Mouse (Mus musculus) neural tube, embryonic 15.5 days (tissue): ENCODE results near the gene Ltbp3. TPM values are rescaled to one million over a fixed set of nuclear protein-coding genes. Genes with fewer than 3 reads are reported as not detected.

Source experiments
- ATAC-seq: fragments of 200-750 bp; cut with Nextera tagmentation; 2 replicates; pipeline ENCODE4 v1.8.0; 2017; ENCODE audit warnings: mild to moderate bottlenecking, moderate TSS enrichment, moderate library complexity; ENCODE audit not compliant: low FRiP score
- H3K27ac ChIP-seq: fragments of 300-500 bp; sonication (generic); replicated peaks from 2 replicates; pipeline ENCODE4 v1.5.1; 2015; ENCODE audit warnings: mild to moderate bottlenecking, inconsistent platforms
- H3K27me3 ChIP-seq: fragments of 300-500 bp; sonication (generic); replicated peaks from 2 replicates; pipeline ENCODE4 v1.6.1; 2015; ENCODE audit warnings: inconsistent platforms
- H3K36me3 ChIP-seq: fragments of 300-500 bp; sonication (generic); 2 replicates; pipeline ENCODE4 v1.6.1; 2015; ENCODE audit warnings: inconsistent platforms
- H3K4me1 ChIP-seq: fragments of 300-500 bp; sonication (generic); 2 replicates; pipeline ENCODE4 v1.6.1; 2015; ENCODE audit warnings: inconsistent platforms
- H3K4me2 ChIP-seq: fragments of 300-500 bp; sonication (generic); 2 replicates; pipeline ENCODE4 v1.6.1; 2015; ENCODE audit warnings: inconsistent platforms, mild to moderate bottlenecking, moderate library complexity
- H3K4me3 ChIP-seq: fragments of 300-500 bp; sonication (generic); replicated peaks from 2 replicates; pipeline ENCODE4 v1.5.1; 2015; ENCODE audit warnings: mild to moderate bottlenecking, inconsistent platforms
- H3K9ac ChIP-seq: fragments of 300-500 bp; sonication (generic); replicated peaks from 2 replicates; pipeline ENCODE4 v1.6.1; 2015; ENCODE audit warnings: mild to moderate bottlenecking, inconsistent platforms
- H3K9me3 ChIP-seq: fragments of 300-500 bp; sonication (generic); replicated peaks from 2 replicates; pipeline ENCODE4 v1.6.1; 2016; ENCODE audit warnings: inconsistent platforms
- WGBS: fragments of 180-500 bp; shearing (Covaris S2); methylation state at CpG from one replicate; pipeline ENCODE4 v1.1.7; 2015; ENCODE audit warnings: mixed read lengths; 5-methylcytosine and 5-hydroxymethylcytosine counted together
- polyA plus RNA-seq: library from polyadenylated mRNA; unstranded; fragments of >200 nt; fragmentation: Nextera tagmentation; extraction: Ambion mirVana; gene quantifications from 2 replicates; pipeline ENCODE4 v1.2.1, GENCODE M21; 2015

Ltbp3 gene
- polyA plus RNA-seq, 1 experiment from 2014 or later = 15.6 TPM

GRCm38 (mm10) chr19:5767271-5767670 is 26.6 kb downstream of the Ltbp3 start:
- H3K27me3 ChIP-seq = no peaks in the 10 kb centered on the region
- no peak for ATAC-seq
- H3K36me3 ChIP-seq = peaks cover 58% of the 10 kb centered on the region
- H3K4me2 ChIP-seq = no peak overlapping the region
- H3K4me1 ChIP-seq = peaks cover 36% of the 10 kb centered on the region
- WGBS = 83% methylated on average over 4 of the region's 4 CpGs
- no peaks in the 10 kb centered on the region for H3K9me3 ChIP-seq
- no peak overlapping the region for H3K27ac ChIP-seq
- H3K4me3 ChIP-seq = no peak overlapping the region
- no peak overlapping the region for H3K9ac ChIP-seq

GRCm38 (mm10) chr19:5770311-5770710 is 29.6 kb downstream of the Ltbp3 start:
- no peak for ATAC-seq
- Histone ChIP-seq H3K9me3 (no peaks in the 10 kb centered on the region), H3K4me2 (peak overlapping the region; percentile 85), H3K9ac (peak overlapping the region; percentile 95), H3K36me3 (peaks cover 33% of the 10 kb centered on the region), H3K4me1 (peaks cover 36% of the 10 kb centered on the region), H3K4me3 (peak overlapping the region; percentile 75), H3K27me3 (no peaks in the 10 kb centered on the region), H3K27ac (peak overlapping the region; percentile 88)
- 42% methylated on average over 9 of the region's 9 CpGs for WGBS

GRCm38 (mm10) chr19:5770925-5771860 is 30.5 kb downstream of the Ltbp3 start, which contains the start of gene Scyl1:
Gene Scyl1, minus strand, starts transcription at chr19:5771419.
- peak within 1 kb of the TSS; percentile 95 for H3K9ac ChIP-seq
- WGBS = 1% methylated on average over 64 of the region's 64 CpGs
- ATAC-seq = peak; percentile 97

GRCm38 (mm10) chr19:5777387-5778032 is 36.8 kb downstream of the Ltbp3 start:
- no peak overlapping the region for H3K9ac ChIP-seq
- H3K9me3 ChIP-seq = no peaks in the 10 kb centered on the region
- no peak overlapping the region for H3K4me3 ChIP-seq
- no peaks in the 10 kb centered on the region for H3K36me3 ChIP-seq
- no peaks in the 10 kb centered on the region for H3K4me1 ChIP-seq
- no peak for ATAC-seq
- no peak overlapping the region for H3K27ac ChIP-seq
- no peak overlapping the region for H3K4me2 ChIP-seq
- WGBS = 85% methylated on average over 9 of the region's 9 CpGs
- H3K27me3 ChIP-seq = no peaks in the 10 kb centered on the region

More at GRCm38 (mm10) chr19:5770925-5771860, 30.5 kb downstream of the Ltbp3 start, which contains the start of gene Scyl1:
- no peaks in the 10 kb centered on the region for H3K27me3 ChIP-seq
- peaks cover 36% of the 10 kb centered on the region for H3K4me1 ChIP-seq
- peaks cover 24% of the 10 kb centered on the region for H3K36me3 ChIP-seq
- H3K9me3 ChIP-seq = no peaks in the 10 kb centered on the region
- peak within 1 kb of the TSS; percentile 88 for H3K27ac ChIP-seq
- H3K4me2 ChIP-seq = peak within 1 kb of the TSS; percentile 85
- H3K4me3 ChIP-seq = peak within 1 kb of the TSS; percentile 75

GRCm38 (mm10) chr19:5778312-5778711 is 37.6 kb downstream of the Ltbp3 start:
- no peak overlapping the region for H3K4me2 ChIP-seq
- ATAC-seq = no peak
- 52% methylated on average over 8 of the region's 8 CpGs for WGBS

GRCm38 (mm10) chr19:5780203-5780602 is 39.5 kb downstream of the Ltbp3 start:
- Histone ChIP-seq H3K27ac (no peak overlapping the region), H3K4me3 (no peak overlapping the region), H3K4me1 (no peaks in the 10 kb centered on the region), H3K9me3 (no peaks in the 10 kb centered on the region), H3K27me3 (no peaks in the 10 kb centered on the region), H3K9ac (no peak overlapping the region), H3K36me3 (no peaks in the 10 kb centered on the region), H3K4me2 (no peak overlapping the region)
- 71% methylated on average over 7 of the region's 7 CpGs for WGBS
- no peak for ATAC-seq

More at GRCm38 (mm10) chr19:5778312-5778711, 37.6 kb downstream of the Ltbp3 start:
- H3K36me3 ChIP-seq = no peaks in the 10 kb centered on the region
- H3K27me3 ChIP-seq = no peaks in the 10 kb centered on the region
- H3K9me3 ChIP-seq = no peaks in the 10 kb centered on the region
- H3K4me3 ChIP-seq = no peak overlapping the region
- H3K4me1 ChIP-seq = no peaks in the 10 kb centered on the region
- H3K27ac ChIP-seq = no peak overlapping the region
- no peak overlapping the region for H3K9ac ChIP-seq

- H3K27me3 ChIP-seq = no peaks in the 10 kb centered on the region
- H3K9ac ChIP-seq = no peak overlapping the region
- H3K36me3 ChIP-seq = no peaks in the 10 kb centered on the region
- no peak for ATAC-seq
- no peaks in the 10 kb centered on the region for H3K4me1 ChIP-seq
- WGBS = 92% methylated on average over 6 of the region's 6 CpGs
- H3K9me3 ChIP-seq = no peaks in the 10 kb centered on the region
- H3K4me3 ChIP-seq = no peak overlapping the region
- no peak overlapping the region for H3K27ac ChIP-seq
- no peak overlapping the region for H3K4me2 ChIP-seq
Observed at GRCm38 (mm10) chr19:5781532-5781931, 40.8 kb downstream of the Ltbp3 start.

GRCm38 (mm10) chr19:5782121-5782520 is 41.4 kb downstream of the Ltbp3 start:
- H3K36me3 ChIP-seq = no peaks in the 10 kb centered on the region
- no peak overlapping the region for H3K4me3 ChIP-seq
- no peak overlapping the region for H3K9ac ChIP-seq
- no peak overlapping the region for H3K4me2 ChIP-seq
- no peaks in the 10 kb centered on the region for H3K9me3 ChIP-seq
- no peak overlapping the region for H3K27ac ChIP-seq
- ATAC-seq = no peak
- H3K4me1 ChIP-seq = no peaks in the 10 kb centered on the region
- 86% methylated on average over 1 of the region's 1 CpGs for WGBS
- H3K27me3 ChIP-seq = no peaks in the 10 kb centered on the region

GRCm38 (mm10) chr19:5784958-5785577 is 44.4 kb downstream of the Ltbp3 start:
- no peaks in the 10 kb centered on the region for H3K36me3 ChIP-seq
- H3K4me2 ChIP-seq = no peak overlapping the region
- no peak overlapping the region for H3K4me3 ChIP-seq
- no peak overlapping the region for H3K27ac ChIP-seq
- 73% methylated on average over 10 of the region's 10 CpGs for WGBS
- ATAC-seq = no peak
- no peaks in the 10 kb centered on the region for H3K27me3 ChIP-seq
- H3K4me1 ChIP-seq = no peaks in the 10 kb centered on the region
- no peaks in the 10 kb centered on the region for H3K9me3 ChIP-seq
- no peak overlapping the region for H3K9ac ChIP-seq

- WGBS = 11% methylated on average over 12 of the region's 12 CpGs
- 0 out of 2 replicates have a peak overlapping the region, but pooled peaks have one; percentile 4 for H3K27ac ChIP-seq
Observed at GRCm38 (mm10) chr19:5786441-5787114, 45.9 kb downstream of the Ltbp3 start.

GRCm38 (mm10) chr19:5787128-5787635 is 46.5 kb downstream of the Ltbp3 start:
- WGBS = 15% methylated on average over 8 of the region's 8 CpGs
- ATAC-seq = peak; percentile 80
- Histone ChIP-seq H3K27me3 (no peaks in the 10 kb centered on the region), H3K9me3 (no peaks in the 10 kb centered on the region), H3K4me1 (no peaks in the 10 kb centered on the region), H3K4me3 (no peak overlapping the region), H3K27ac (no peak overlapping the region), H3K36me3 (no peaks in the 10 kb centered on the region), H3K9ac (no peak overlapping the region), H3K4me2 (no peak overlapping the region)

More at GRCm38 (mm10) chr19:5786441-5787114, 45.9 kb downstream of the Ltbp3 start:
- no peaks in the 10 kb centered on the region for H3K9me3 ChIP-seq
- no peak overlapping the region for H3K4me3 ChIP-seq
- ATAC-seq = peak; percentile 86
- H3K9ac ChIP-seq = no peak overlapping the region
- H3K27me3 ChIP-seq = no peaks in the 10 kb centered on the region
- no peak overlapping the region for H3K4me2 ChIP-seq
- no peaks in the 10 kb centered on the region for H3K4me1 ChIP-seq
- H3K36me3 ChIP-seq = no peaks in the 10 kb centered on the region
